Mouse (Mus musculus) embryonic facial prominence, embryonic 14.5 days (tissue): Measurements from ENCODE around the gene Prkaa2. TPM values are rescaled to one million over a fixed set of nuclear protein-coding genes. Genes with fewer than 3 reads are reported as not detected.

ENCODE experiments used
- ATAC-seq: fragments of 200-750 bp; cut with Nextera tagmentation; 2 replicates; pipeline ENCODE4 v1.8.0; 2017; ENCODE audit warnings: low read depth, moderate number of reproducible peaks, moderate TSS enrichment
- DNase-seq: peaks from one replicate; pipeline ENCODE4 v3.0.0-alpha.2; 2015; ENCODE audit warnings: low spot score
- H3K27ac ChIP-seq: fragments of 300-500 bp; sonication (generic); replicated peaks from 2 replicates; pipeline ENCODE4 v1.5.1; 2014; ENCODE audit warnings: low read depth, mild to moderate bottlenecking, low read length, moderate library complexity
- H3K27me3 ChIP-seq: fragments of 300-500 bp; sonication (generic); replicated peaks from 2 replicates; pipeline ENCODE4 v1.6.1; 2014; ENCODE audit warnings: low read length; ENCODE audit not compliant: control insufficient read depth, insufficient read depth
- H3K36me3 ChIP-seq: fragments of 300-500 bp; sonication (generic); 2 replicates; pipeline ENCODE4 v1.6.1; 2014; ENCODE audit warnings: low read length, mixed read lengths; ENCODE audit not compliant: control insufficient read depth, insufficient read depth
- H3K4me1 ChIP-seq: fragments of 300-500 bp; sonication (generic); 2 replicates; pipeline ENCODE4 v1.6.1; 2014; ENCODE audit warnings: antibody characterized with exemption, low read length; ENCODE audit not compliant: control insufficient read depth, insufficient read depth
- H3K4me2 ChIP-seq: fragments of 300-500 bp; sonication (generic); 2 replicates; pipeline ENCODE4 v1.6.1; 2014; ENCODE audit warnings: low read depth, mild to moderate bottlenecking, low read length, moderate library complexity, mixed read lengths
- H3K4me3 ChIP-seq: fragments of 300-500 bp; sonication (generic); 2 replicates; pipeline ENCODE4 v1.5.1; 2014; ENCODE audit warnings: low read depth, mild to moderate bottlenecking, low read length
- H3K9ac ChIP-seq: fragments of 300-500 bp; sonication (generic); 2 replicates; pipeline ENCODE4 v1.6.1; 2014; ENCODE audit warnings: low read depth, mild to moderate bottlenecking, low read length, moderate library complexity, mixed read lengths
- H3K9me3 ChIP-seq: fragments of 300-500 bp; sonication (generic); 2 replicates; pipeline ENCODE4 v1.6.1; 2016; ENCODE audit warnings: low read length; ENCODE audit not compliant: control insufficient read depth
- WGBS: fragments of 180-500 bp; shearing (Covaris S2); extraction: QIAGEN DNeasy Blood & Tissue Kit; methylation state at CpG from one replicate; pipeline ENCODE4 v1.1.7; 2014; 5-methylcytosine and 5-hydroxymethylcytosine counted together
- polyA plus RNA-seq: library from polyadenylated mRNA; unstranded; fragments of >200 nt; fragmentation: Nextera tagmentation; extraction: Ambion mirVana; gene quantifications from 2 replicates; pipeline ENCODE4 v1.2.1, GENCODE M21; 2014

Gene Prkaa2
- polyA plus RNA-seq, 1 experiment from 2014 or later, result 5.6 TPM

- Histone ChIP-seq H3K27me3 (no peaks in the 10 kb centered on the region), H3K4me3 (no peak overlapping the region), H3K27ac (no peak overlapping the region), H3K4me1 (0 out of 2 replicates have a peak, but pooled peaks cover 4% of the 10 kb centered on the region), H3K4me2 (no peak overlapping the region), H3K9ac (no peak overlapping the region), H3K36me3 (no peaks in the 10 kb centered on the region), H3K9me3 (no peaks in the 10 kb centered on the region)
- 35% methylated on average over 5 of the region's 5 CpGs for whole genome bisulfite sequencing
- DNase-seq (peak; percentile 70), ATAC-seq (0 out of 2 replicates have a peak, but pooled peaks have one; percentile 47)
These were observed 9.0 kb downstream of the Prkaa2 start for GRCm38 (mm10) chr4:105100508-105101336.

DNA sequence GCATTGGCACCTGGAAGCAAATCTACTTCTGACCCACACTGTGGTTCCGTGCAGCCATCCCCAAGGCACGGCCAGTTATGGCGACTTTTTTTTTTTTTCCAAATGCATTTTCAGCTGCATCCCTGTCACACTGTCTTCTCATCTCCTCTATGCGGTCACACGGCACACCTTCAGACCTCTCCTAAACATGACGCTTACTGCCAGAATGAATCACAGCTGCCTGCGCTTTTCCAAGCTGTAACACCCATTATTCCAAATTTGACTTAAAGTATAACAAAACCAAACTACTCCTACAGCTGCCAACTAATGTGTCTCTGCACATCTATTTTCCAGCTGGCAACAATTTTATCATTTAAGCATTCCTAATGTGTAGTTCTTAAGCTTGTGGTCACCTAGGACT lies 11.0 kb downstream of the Prkaa2 start:
- no peak for ATAC-seq
- 0 out of 2 replicates have a peak, but pooled peaks cover 4% of the 10 kb centered on the region for H3K4me1 ChIP-seq
- 64% methylated on average over 7 of the region's 7 CpGs for WGBS

GRCm38 (mm10) chr4:105098158-105098557 lies 11.5 kb downstream of the Prkaa2 start:
- 0 out of 2 replicates have a peak, but pooled peaks cover 4% of the 10 kb centered on the region for H3K4me1 ChIP-seq

More for the DNA sequence above, 11.0 kb downstream of the Prkaa2 start:
- no peak overlapping the region for H3K27ac ChIP-seq
- no peak overlapping the region for H3K4me3 ChIP-seq
- no peak overlapping the region for H3K9ac ChIP-seq
- no peaks in the 10 kb centered on the region for H3K9me3 ChIP-seq
- H3K4me2 ChIP-seq, result no peak overlapping the region
- no peaks in the 10 kb centered on the region for H3K27me3 ChIP-seq
- H3K36me3 ChIP-seq, result no peaks in the 10 kb centered on the region
- DNase-seq, result no peak

DNA sequence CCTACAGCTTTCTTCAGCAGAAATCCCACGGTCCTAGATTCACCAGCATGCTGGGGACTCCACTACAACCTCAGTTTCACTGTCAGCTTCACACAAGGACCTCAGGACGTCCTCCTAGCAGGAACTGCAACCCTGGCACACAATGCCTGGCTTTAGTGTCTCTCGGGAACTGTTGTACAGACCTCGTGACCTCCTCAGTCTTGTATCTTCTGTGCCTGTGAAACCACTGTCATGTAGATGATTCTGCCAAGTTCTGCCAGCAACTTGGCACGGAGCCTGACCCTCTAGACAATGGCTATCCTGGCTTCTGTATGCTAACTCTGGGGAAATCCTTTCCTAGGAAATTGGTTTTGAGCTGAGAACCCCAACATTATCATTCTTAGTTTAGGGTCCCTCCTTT lies 14.4 kb downstream of the Prkaa2 start:
- ATAC-seq (no peak), DNase-seq (no peak)
- no peaks in the 10 kb centered on the region for H3K4me1 ChIP-seq

More at GRCm38 (mm10) chr4:105098158-105098557, 11.5 kb downstream of the Prkaa2 start:
- H3K4me3 ChIP-seq, result no peak overlapping the region
- no peaks in the 10 kb centered on the region for H3K36me3 ChIP-seq
- WGBS, result 56% methylated on average over 8 of the region's 8 CpGs
- no peak for DNase-seq
- H3K4me2 ChIP-seq, result no peak overlapping the region
- H3K9ac ChIP-seq, result no peak overlapping the region
- ATAC-seq, result no peak
- no peak overlapping the region for H3K27ac ChIP-seq
- H3K9me3 ChIP-seq, result no peaks in the 10 kb centered on the region
- H3K27me3 ChIP-seq, result no peaks in the 10 kb centered on the region

DNA sequence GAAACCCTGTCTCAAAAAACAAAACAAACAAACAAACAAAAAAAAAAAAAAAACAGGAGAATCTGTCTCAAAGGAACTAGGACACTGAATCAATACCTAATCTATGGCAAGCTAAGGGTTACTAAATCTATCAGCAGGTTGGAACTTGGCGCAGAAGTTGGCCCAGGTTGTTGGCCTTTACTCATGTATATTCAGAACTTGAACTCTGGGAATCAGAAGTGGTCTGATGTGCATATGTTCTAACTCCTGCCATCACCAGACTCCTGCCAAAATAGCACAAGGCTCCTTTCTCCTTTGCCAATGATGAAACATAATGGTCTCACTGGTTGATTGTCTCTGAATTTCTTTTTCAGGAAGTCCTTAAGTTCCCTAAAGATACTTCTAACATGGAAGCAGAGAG lies 15.7 kb downstream of the Prkaa2 start:
- Histone ChIP-seq H3K36me3 (no peaks in the 10 kb centered on the region), H3K4me1 (no peaks in the 10 kb centered on the region), H3K9ac (no peak overlapping the region), H3K27me3 (no peaks in the 10 kb centered on the region), H3K27ac (no peak overlapping the region), H3K4me3 (no peak overlapping the region), H3K9me3 (no peaks in the 10 kb centered on the region), H3K4me2 (no peak overlapping the region)
- DNase-seq, result no peak
- 92% methylated on average over 1 of the region's 1 CpGs for WGBS
- no peak for ATAC-seq

More for the DNA sequence above, 14.4 kb downstream of the Prkaa2 start:
- no peaks in the 10 kb centered on the region for H3K27me3 ChIP-seq
- H3K27ac ChIP-seq, result no peak overlapping the region
- H3K4me3 ChIP-seq, result no peak overlapping the region
- 69% methylated on average over 5 of the region's 5 CpGs for WGBS
- H3K9ac ChIP-seq, result no peak overlapping the region
- no peak overlapping the region for H3K4me2 ChIP-seq
- H3K9me3 ChIP-seq, result no peaks in the 10 kb centered on the region
- H3K36me3 ChIP-seq, result no peaks in the 10 kb centered on the region

DNA sequence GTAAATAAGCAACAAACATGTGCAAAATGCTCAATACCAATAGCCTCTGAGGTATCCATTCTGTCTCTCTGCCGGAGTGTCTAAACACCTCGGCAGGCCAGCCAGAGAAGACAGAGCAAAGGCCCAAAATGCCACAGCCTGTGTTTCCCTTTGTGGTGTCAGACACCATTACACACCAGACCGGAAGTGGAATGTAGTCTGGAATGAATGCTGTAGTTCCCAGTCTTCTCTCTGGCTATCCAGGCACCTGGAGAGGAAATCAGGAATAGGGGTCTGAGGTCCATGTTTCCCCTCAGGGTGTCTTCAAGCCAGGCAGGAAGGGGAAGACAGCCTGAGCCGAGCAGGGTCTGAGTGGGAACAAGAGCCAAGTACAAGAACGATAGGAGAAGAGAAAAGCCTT lies 19.3 kb downstream of the Prkaa2 start:
- ATAC-seq (no peak), DNase-seq (no peak)
- Histone ChIP-seq H3K9me3 (no peaks in the 10 kb centered on the region), H3K36me3 (no peaks in the 10 kb centered on the region), H3K4me1 (no peaks in the 10 kb centered on the region), H3K4me3 (no peak overlapping the region), H3K4me2 (no peak overlapping the region), H3K27ac (no peak overlapping the region), H3K27me3 (no peaks in the 10 kb centered on the region), H3K9ac (no peak overlapping the region)
- 71% methylated on average over 5 of the region's 5 CpGs for WGBS

DNA sequence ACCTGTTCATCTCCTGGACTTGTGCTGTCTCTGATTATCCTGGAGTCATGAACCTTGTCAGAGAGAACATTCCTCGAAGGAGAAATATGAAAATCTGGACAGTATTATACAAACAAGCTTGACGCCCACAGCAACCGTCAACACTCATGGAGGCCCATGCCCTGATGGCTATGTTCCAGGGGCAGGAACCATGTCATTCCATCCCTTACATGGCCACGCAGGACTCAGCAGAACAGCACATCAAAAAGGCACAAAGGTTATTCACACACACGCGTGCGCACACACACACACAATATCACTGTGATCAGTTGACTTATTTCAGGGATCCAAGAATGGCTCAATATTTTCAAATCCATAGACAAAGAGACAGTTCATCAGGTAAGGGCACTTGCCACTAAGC lies 20.3 kb downstream of the Prkaa2 start:
- DNase-seq (no peak), ATAC-seq (no peak)
- no peaks in the 10 kb centered on the region for H3K36me3 ChIP-seq
- H3K4me1 ChIP-seq, result no peaks in the 10 kb centered on the region
- H3K4me2 ChIP-seq, result no peak overlapping the region
- H3K9ac ChIP-seq, result no peak overlapping the region
- no peaks in the 10 kb centered on the region for H3K27me3 ChIP-seq
- H3K9me3 ChIP-seq, result no peaks in the 10 kb centered on the region
- no peak overlapping the region for H3K4me3 ChIP-seq
- no peak overlapping the region for H3K27ac ChIP-seq
- 80% methylated on average over 7 of the region's 7 CpGs for WGBS

DNA sequence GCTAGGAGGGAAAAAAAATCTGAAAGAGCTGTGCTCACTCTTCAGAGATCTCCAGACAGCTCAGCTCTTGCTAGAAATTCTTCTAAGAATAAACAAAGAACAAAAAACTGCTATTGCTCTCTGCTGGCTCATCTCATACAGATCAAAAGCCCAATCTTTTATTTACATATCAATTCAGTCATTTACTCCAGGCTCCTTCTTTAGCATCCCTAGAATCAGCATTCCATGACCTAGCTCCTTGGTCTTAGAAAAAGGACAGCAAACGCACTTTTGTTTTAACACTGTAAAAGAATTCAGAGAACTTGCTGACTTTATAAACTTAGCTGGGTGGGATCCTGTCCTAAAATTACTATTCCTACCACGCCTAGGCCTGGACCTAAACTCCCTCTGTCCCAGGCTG lies 21.0 kb downstream of the Prkaa2 start:
- no peaks in the 10 kb centered on the region for H3K4me1 ChIP-seq
- H3K9ac ChIP-seq, result no peak overlapping the region
- 73% methylated on average over 2 of the region's 2 CpGs for WGBS
- no peak overlapping the region for H3K4me2 ChIP-seq
- H3K27ac ChIP-seq, result no peak overlapping the region
- H3K36me3 ChIP-seq, result no peaks in the 10 kb centered on the region
- H3K4me3 ChIP-seq, result no peak overlapping the region
- ATAC-seq (no peak), DNase-seq (no peak)
- H3K9me3 ChIP-seq, result no peaks in the 10 kb centered on the region
- no peaks in the 10 kb centered on the region for H3K27me3 ChIP-seq

- WGBS, result 82% methylated on average over 6 of the region's 6 CpGs
- Histone ChIP-seq H3K36me3 (no peaks in the 10 kb centered on the region), H3K9ac (no peak overlapping the region), H3K4me2 (no peak overlapping the region), H3K9me3 (no peaks in the 10 kb centered on the region), H3K4me1 (no peaks in the 10 kb centered on the region), H3K4me3 (no peak overlapping the region), H3K27ac (no peak overlapping the region), H3K27me3 (no peaks in the 10 kb centered on the region)
- DNase-seq (no peak), ATAC-seq (no peak)
These were observed 33.5 kb downstream of the Prkaa2 start for GRCm38 (mm10) chr4:105076152-105076551.
